Mouse (Mus musculus) myocyte (in vitro differentiated cells): ENCODE data around the gene Treml2.

Experiments used
- MAX ChIP-seq: IDR thresholded peaks from one replicate; pipeline ENCODE4 v1.6.1; 2011; ENCODE audit warnings: low read depth, mild to moderate bottlenecking, control low read depth
- POLR2A ChIP-seq: IDR thresholded peaks from one replicate; pipeline ENCODE4 v1.6.1; 2011; ENCODE audit warnings: low read depth, mild to moderate bottlenecking, control low read depth, moderate library complexity; ENCODE audit not compliant: insufficient read length
- TCF12 ChIP-seq: IDR thresholded peaks from one replicate; pipeline ENCODE4 v1.6.1; 2011; ENCODE audit warnings: mild to moderate bottlenecking, control low read depth; ENCODE audit not compliant: poor library complexity, insufficient read depth, severe bottlenecking

- TF ChIP-seq POLR2A (no peak), MAX (no peak), TCF12 (no peak)
Measured at GRCm38 (mm10) chr17:48312124-48312523, 12.8 kb downstream of the Treml2 start.
